Mouse (Mus musculus) thymus, postnatal 36 days (tissue): Measurements from ENCODE around the gene Ifi207.
A peak's percentile ranks its signal among the peaks of the same experiment; 100 is the strongest.
"Not testable (repeated sequence)": the region's sequence is repeated elsewhere in the genome, so short reads cannot be mapped to it uniquely, and the experiment has no call there.

Experiments
- DNase-seq, 2 experiments: peaks; one replicate each; pipeline ENCODE4 v3.0.0; 2022; ENCODE audit warnings: mixed read lengths in 2 of 2

Ifi207 gene

GRCm38 (mm10) chr1:173741656-173742055 is at the start of gene Ifi207:
Gene Ifi207, minus strand, starts transcription at chr1:173741747.
- no peak for DNase-seq

DNA sequence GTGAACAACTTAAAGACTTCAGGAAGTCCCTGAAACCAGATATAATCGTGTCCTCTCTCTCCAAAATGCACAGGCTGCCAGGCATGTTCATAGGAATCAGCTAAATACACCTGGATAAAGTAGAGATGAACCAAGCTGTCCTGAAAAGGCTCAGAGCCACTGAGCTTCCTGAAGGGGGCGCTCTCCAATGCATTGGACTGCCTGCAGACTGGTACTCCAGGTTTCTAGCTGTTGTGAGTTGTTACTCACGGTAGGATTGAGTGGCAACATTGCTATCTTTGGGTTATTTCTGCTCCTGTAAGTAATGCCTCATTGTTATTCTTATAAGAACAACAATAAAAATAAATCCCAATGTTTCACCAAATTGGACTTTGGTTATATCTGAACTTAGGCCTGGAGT is 31.9 kb upstream of the Ifi207 start:
- not testable (repeated sequence) for DNase-seq

- not testable (repeated sequence) for DNase-seq
Measured at GRCm38 (mm10) chr1:173766848-173767617, 25.5 kb upstream of the Ifi207 start, which contains the start of gene Ifi204. Gene Ifi204, minus strand, starts transcription at chr1:173766943.

DNA sequence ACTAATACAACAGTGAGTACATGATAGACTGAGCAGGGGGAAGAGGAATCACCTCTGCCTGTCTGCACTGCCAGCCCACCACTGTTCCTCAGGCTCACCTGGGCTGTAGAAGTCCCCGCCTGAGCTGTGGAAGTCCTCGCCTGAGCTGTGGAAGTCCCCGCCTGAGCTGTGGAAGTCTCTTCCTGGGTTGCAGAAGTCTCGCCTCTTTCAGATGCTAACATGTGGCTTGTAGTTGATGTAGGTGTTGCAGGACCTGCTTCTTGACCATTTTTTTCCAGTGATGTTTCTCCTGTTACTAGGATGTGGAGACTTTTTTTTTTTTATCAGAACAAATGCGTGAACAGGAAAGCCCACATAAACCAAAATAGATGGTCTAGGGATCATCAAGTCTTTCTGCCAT is 18.5 kb upstream of the Ifi207 start:
- not testable (repeated sequence) for DNase-seq

- DNase-seq: no peak
Measured at GRCm38 (mm10) chr1:173742262-173742661, 715 bp upstream of the Ifi207 start.

- no peak for DNase-seq
Measured at GRCm38 (mm10) chr1:173740537-173740936, 1.0 kb downstream of the Ifi207 start.

DNA sequence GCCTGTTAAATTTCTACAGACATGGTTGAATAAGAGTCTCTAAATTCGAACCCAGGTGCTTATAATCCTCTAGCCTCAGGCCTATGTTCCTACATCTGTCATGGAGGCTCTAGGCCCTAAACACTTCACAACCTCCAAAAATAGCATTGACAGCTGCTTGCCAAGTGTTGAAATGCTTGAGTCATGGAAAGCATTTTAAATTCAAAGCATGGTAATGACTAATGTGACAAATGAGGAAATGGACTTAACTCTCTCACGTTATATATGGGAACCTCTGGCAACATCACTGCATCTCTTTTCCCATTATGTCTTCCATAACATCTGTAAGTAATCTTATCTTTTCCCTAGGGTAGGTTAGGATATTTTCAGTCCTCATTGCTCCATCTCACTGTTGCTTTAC is 4.6 kb downstream of the Ifi207 start:
- DNase-seq: no peak

GRCm38 (mm10) chr1:173735015-173735414 is 6.5 kb downstream of the Ifi207 start:
- DNase-seq: not testable (repeated sequence)

GRCm38 (mm10) chr1:173733219-173733618 is 8.3 kb downstream of the Ifi207 start:
- DNase-seq: no peak

DNA sequence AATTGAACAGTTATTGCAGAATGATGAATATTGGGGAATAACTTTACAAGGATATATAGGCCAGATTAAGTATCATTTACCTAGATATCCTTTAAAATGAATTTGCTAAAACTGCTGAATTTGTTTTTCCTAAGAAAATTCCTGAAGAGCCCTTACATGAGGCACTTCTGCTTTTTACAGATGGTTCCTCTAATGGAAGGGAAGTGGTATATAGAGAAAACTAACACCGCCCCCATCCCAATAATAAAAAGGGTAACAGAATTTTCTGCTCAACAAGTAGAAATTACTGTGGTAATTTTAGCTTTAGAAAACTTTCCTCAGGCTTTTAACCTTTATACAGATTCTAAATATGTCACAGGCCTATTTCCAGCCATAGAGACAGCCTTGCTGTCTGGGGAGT is 47.3 kb downstream of the Ifi207 start:
- no peak for DNase-seq

DNA sequence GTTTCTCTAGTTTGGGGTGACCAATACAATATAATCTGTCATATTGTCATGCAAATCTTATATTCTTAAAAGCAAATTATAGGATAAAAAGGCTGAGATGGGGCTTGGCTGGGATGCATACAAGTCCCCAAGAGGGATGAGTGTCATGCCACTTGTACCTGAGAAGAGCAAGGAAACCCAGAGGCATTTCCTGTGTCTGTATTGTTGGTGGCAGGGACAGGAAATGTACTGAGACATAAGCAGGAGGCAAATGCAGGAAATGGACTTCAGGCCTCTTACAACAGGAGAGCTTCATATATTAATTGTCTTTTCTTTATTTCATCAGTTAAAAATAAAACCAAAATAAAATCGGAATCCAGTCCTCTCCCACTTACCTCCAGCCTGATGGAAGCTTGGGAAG is 62.9 kb downstream of the Ifi207 start:
- peak in 1 of 2 experiments; percentile 21 for DNase-seq

DNA sequence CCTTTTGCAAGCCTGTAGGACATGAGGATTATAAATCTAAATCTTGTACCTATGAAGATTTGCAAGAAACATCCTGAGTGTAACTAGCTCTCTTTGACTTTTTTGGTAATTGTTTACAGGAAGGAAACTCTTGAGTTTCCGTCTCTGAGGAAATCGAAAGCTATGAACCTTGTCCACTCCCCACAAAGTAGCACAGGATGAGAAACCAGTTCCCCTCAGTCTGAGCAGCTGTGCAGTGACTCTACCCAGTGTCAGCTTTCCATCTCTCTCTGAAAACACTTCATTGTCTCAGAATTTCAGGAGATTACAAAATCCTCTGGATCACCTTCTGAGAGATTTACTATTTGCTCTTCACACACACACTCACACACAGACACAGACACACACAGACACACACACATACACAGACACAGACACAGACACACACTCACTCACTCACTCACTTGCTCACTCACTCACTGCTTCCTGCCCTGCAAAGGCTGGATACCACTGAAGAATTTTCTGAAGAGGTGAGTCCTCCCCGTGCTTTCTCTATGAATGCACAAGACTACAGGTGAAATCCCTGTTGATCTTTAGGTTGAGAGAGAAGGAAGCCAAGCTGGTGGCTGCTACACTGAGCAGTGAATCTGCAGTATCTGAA is 68.0 kb downstream of the Ifi207 start, which contains the start of gene Ifi208:
Ifi208 (plus strand) TSS at position 218 of the 640 bp plus-strand sequence.
- peak; percentile 17 to 23 for DNase-seq
